Mouse (Mus musculus): ENCODE measurements around the gene Ralgapa1.

The Ralgapa1 gene

DNA sequence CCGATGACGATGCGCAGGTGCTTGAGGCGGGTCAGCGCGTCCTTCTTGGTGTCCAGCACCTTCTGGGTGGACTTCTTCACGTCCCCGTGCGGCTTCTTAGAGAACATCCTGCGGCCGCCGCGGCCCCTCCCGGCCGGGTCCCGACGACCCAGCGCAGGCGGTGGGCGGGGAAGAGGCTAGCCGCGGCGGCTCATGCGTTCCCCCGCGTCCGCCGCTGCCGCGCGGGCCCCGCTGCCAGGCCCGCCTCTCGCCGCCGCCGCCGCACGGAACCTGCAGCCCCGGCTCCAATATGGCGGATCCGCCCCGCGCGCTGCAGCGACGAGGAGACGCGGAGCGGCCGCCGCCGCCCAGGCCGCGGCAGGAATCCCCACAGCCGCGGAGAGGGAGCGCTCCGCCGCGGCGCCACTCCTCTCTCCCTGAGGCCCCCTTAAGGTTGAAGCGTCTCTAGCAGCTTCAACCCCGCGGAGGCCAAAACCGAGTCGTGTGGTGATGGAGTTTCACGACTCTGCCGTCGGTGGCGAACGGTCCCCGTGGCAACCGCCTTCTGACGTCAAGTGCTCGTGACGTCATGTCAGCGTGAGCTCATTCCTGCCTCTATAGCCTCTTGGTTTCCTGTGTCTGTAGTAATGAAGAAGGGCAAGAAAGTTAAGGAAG, at the start of gene Ralgapa1:
Ralgapa1 (minus strand) TSS at position 507 of the 654 bp plus-strand sequence.
- DNase-seq (ENCODE audit: extremely low read depth, low read depth, low spot score), result no peak

DNA sequence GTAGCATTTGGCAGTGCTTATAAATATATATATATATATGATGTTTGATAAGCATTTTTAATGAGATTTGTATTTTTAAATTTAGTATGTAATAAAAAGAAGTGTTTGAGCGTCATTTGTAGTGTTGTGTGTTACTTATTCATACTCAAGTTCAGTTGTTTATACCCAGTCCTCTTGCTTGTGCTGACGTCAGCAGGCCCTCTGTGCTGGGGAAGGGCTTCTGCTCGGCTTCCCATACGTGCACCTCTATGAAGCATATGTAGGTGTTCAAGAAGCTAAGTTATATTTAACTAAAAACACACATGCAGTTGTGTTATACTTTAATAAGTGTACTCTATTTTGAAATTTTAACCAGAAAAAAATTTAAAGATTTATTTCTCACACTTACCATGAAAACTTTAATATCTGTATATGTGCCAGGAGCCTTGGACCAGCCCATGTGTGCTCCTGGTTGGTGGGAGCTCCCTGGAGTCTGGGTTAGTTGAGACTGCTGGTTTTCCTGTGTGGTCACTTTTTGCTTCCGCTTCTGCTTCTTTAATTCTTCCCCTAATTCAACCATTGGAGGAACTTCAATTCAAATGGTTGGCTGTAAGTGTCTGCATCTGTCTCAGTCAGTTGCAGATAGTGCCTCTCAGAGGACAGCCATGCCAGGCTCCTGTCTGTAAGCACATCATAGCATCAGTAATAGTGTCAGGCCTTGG, 48.8 kb upstream of the Ralgapa1 start:
- DNase-seq (ENCODE audit: extremely low read depth, low read depth, low spot score), result no peak

DNA sequence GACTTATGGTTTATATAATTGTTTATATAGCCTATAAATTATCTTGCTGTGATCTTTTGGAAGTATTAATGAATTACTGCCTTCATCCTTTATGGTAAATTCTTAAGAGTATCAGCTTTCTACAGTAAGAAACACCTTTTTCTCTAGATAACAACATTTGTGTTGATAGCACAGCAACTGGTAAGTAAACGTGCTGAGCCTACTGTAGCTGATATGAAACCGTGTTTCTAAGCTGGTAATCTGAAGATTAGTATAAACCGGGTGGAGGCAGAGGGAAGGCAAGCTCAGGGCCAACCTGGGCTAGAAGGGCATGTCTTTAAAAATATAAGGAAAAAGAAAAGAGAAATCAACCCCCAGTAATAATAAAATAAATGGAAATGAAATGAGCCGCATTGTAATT, 46.8 kb upstream of the Ralgapa1 start:
- DNase-seq (ENCODE audit: extremely low read depth, low read depth, low spot score), result no peak

DNA sequence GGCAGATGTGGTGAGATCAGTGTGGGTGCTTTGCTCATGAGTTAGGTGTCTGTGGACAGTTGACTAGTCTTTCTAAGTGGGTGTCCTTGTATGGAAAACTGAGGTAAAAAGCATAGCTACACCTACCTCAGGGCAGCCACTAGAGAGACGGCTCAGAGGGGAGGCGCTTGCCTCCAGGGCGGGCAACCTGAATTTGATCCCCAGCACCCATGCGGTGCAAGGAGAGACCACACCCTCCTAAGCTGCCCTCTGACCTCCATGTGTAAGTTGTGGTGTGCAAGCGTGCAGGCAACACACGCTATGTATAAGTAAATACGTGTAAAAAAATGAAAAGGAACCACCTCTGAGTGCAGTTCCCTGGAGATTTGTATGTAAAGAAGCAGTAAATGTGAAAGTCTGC, 39.7 kb upstream of the Ralgapa1 start:
- DNase-seq (ENCODE audit: extremely low read depth, low read depth, low spot score), result no peak

DNA sequence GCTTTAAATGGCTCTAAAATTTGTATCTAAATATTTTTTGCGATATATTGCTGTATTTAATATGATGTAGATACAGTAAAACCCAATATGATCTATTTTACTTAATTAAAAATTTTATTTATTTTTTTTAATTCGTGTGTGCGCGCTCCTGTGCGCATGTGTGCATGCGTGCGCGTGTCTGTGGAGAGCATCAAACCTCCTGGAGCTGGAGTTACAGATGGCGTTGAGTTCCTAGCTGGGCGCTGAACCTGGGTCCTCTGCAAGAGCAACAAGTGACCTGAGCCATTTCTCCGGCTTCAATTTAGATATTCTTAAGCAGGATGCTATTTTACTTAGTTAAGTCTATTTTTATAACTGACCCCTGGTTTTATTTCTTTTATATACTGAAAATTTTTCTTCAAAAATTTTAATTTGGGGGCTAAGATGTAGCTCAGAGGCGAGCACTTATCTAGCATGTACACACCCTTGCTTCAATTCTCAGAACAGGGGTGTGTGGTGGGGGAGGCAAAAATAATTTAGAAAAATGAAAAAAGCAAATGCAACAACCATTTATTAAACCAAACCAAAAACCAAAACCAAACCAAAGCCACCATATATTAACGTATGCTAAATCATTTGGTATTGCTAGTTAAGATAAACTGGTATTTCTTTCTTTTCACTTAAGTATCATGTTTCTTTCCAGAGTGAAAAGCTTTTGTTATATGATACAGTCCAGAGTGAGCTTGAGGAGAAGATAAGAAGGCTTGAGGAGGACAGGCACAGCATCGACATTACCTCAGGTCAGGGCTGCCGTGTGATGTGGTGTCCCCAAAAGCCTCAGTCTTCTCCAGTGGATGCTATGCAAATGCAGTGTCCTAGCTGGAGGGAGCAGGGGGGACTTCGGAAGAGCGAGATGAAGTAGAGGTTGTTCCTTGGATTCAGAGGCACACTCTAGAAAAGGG, 38.7 kb upstream of the Ralgapa1 start:
- no peak for DNase-seq (ENCODE audit: extremely low read depth, low read depth, low spot score)

DNA sequence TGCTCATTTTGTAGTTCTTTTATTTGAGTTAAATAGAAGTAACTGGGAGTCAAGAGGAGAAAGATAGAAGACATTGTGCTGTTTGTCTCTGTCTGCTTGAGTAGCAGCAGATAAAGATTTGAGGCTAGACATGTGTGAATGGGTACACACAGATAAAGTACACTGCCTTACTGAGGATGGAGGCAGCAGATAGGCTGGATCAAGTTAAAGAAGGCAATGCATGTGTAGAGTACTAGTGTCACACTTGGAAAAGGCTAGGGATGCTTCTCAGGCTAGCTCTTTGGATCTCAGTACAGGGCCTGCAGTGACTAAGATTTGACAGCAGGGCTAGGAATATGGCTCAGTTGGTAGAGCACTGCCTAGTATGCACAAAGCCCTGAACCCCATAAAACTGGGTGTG, 29.7 kb upstream of the Ralgapa1 start:
- DNase-seq (ENCODE audit: extremely low read depth, low read depth, low spot score), result no peak

DNA sequence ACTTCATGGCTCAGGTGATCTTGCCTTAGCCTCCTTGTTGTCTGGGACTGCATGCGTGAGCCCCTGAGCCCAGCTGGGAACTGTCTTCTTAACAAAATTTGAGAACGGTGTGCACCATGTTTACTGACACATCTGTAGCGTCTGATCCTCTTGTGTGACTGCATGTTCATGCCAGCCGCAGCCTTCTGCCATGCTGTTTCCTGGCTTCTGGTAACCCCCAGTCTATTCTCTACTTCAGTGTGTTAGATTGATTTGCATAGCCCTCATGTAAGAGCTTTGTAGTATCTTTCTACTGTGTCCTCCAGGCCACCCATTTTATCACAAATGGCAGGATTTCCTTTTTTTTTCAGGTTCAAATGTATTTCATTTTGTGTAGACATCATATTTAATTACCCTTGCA, 26.9 kb upstream of the Ralgapa1 start:
- no peak for DNase-seq (ENCODE audit: extremely low read depth, low read depth, low spot score)

DNA sequence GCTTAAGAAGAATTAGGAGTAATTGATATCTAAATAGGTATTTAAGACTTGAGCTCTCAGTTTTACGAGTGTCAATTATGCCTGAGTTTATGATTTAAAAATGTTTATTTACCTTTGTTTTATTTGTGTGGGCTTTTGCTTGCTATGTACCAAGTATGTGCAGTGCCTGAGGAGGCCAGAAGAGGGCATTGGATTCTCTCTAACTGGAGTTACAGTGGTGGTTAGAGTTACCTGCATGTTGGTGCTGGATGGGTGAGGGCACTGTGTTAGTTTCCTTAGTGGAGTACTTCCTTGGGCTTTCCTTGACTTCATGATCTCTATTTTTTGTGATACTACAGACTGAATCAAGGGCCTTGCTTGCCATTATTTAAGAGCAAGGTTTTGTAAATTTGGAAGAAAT, 25.8 kb upstream of the Ralgapa1 start:
- no peak for DNase-seq (ENCODE audit: extremely low read depth, low read depth, low spot score)

DNA sequence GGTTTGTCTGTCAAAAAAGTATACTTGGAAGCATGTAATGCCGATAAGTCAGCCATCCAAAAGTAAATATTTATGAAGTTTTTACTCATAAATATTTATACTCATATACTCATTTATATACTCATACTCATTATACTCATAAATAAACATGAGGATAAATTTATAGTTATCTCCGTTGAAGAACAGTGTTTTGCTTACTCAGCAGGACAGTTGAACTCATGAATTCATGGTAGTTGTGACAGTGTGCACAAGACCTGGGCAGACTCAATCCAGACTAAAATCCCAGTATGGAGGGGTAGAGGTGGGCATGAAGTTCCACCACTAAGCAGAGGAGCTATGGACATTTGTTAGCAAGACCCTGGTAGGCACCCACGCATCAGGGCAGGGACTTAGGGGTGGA, 16.5 kb upstream of the Ralgapa1 start:
- DNase-seq (ENCODE audit: extremely low read depth, low read depth, low spot score), result no peak

DNA sequence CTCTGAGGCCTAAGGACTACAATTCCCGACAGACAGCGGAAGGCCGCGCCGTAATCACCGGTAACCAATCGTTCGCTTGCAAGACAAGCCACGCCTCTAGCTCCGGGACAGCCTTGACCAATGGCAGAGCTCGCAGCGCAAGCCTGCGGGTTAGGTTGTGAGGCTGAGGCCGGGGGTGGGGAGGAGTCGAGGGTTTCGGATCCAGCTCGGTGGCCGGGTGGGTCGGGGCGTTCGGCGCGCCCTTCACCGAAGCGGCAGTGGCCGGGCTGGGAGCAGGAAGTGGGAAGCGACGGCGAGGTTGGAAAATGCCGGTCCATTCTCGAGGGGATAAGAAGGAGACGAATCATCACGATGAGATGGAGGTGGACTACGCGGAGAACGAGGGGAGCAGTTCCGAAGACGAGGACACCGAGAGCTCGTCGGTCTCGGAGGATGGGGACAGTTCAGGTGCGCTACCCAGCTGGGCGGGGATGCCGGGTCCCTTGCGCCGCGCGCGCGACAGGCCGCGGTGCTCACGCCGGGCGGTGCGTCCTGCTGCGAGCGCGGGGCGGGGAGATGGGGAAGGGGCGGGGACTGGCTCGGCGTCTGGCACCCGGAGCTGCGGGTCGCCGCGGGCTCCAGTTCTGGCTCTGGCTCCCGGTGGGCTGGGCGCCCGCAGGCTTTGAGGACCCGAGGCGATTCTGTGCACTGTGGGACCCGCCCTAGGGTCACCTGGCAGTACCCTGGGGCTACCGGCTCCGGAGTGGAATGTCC, 15.4 kb upstream of the Ralgapa1 start, which contains the start of gene Brms1l:
Brms1l (plus strand) TSS at position 126 of the 753 bp plus-strand sequence.
- peak; percentile 84 for DNase-seq (ENCODE audit: extremely low read depth, low read depth, low spot score)

DNA sequence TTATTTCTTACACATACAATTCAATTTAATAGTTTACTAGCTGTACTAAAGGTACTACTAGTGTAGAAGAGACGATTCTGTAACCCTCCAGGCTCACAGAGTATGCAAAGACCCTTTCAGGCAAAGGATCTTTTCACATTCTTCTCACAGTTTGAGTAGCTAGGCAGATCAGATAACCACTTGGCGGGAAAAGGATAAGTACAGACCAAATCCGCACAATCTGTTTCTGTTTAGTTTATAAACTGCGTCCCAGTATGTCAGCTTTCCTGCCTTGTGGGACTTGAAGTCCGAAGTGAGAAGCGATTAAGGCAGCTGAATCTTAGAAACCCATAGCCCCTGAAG, 14.9 kb upstream of the Ralgapa1 start:
- no peak for DNase-seq (ENCODE audit: extremely low read depth, low read depth, low spot score)

DNA sequence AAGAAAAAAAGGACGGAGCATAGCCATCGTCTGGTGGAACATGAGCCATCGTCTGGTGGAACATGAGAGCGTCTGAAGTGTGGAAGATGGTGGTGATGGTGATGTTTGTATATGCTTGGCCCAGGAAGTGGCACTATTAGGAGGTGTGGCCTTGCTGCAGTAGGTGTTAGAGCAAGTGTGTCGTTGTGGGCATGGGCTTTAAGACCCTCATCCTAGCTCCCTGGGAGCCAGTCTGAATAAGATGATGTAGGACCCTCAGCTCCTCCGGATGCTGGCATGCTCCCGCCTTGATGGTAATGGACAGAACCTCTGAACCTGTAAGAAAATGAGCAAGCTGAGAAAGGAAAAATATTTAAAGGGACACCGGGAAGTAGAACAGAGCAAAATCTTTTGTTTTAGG, 13.9 kb upstream of the Ralgapa1 start:
- no peak for DNase-seq (ENCODE audit: extremely low read depth, low read depth, low spot score)

DNA sequence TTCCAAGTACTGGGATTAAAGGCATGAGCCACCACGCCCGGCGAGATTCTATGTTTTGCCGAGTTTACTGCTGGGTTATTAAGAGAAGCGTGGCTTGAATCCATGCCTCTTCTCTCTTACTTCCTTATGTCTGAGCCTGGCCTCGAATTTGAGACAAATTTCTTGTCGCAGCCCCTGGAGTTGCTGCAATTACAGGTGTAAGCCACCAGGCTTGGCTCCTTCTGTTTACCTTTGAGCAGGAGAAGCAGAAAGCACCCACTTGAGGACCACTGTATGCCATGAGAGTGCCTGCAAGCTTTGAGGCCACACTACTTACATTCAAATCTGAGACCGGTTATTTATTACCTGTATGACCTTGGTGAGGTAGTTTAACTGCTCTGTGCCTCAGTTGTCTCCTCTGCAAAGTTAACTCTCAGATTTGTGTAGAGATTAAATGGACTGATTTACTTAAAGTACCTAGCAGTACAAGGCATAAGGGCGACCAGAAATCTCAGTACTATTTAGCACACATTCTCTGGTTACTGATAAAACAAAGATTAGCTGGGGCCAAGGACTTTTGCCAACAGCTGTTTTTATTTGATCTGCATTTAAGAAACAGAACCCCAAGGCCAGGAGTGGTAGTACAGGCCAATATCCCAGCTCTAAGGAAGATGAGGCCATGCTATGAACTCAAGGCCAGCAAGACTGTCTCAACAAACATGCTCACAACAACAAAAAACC, 13.1 kb upstream of the Ralgapa1 start:
- no peak for DNase-seq (ENCODE audit: extremely low read depth, low read depth, low spot score)

DNA sequence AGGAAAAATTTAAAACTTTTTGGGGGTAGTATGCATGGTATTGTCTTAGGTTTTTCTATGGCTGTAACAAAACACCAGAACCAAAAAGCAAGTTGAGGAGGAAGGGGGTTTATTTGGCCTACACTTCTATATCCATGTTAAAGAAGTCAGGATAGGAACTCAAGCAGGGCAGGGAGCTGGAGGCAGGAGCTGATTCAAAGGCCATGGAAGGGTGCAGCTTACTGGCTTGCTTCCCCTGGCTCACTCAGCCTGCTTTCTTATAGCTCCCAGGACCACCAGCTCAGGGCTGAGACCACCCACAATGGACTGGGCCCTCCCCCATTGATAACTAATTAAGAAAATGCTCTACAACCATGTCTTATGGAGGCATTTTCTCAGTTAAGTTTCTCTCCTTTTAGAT, 12.0 kb upstream of the Ralgapa1 start:
- DNase-seq (ENCODE audit: extremely low read depth, low read depth, low spot score), result no peak

DNA sequence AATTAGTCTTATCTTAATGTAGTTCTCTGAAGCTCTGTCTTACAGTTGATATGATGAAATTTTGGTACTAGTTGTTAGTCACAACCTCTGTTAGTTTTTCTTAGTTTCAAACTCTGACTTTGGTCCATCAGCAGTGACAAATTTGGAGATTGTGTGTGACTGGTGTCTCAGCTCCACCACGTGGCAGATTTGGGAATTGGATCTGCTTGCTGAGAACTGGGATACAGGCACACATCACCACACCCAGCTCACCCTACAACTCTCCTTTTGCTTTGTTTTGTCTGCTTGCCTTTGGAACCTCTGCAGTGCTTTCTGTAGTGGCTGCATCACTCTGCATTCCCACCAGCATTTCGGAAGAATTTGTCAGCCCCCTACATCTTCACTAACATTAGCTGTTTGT, 10.1 kb upstream of the Ralgapa1 start:
- DNase-seq (ENCODE audit: extremely low read depth, low read depth, low spot score), result no peak

DNA sequence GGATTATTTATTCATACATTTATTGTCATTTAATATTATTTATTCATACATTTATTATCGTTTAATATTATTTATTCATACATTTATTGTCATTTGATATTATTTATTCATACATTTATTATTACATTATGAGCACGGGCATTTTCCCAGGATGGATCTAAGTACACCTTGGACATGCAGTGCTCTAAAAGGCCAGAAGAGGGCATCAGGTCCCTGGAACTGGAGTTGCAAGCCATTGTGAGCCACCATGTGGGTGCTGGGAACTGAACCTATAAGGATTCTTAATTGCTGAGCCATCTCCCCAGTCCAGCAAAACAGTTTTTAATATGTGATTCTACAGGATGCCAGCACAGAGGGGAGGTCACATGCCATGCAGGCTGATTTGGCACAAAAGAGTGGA, 4.6 kb upstream of the Ralgapa1 start:
- no peak for DNase-seq (ENCODE audit: extremely low read depth, low read depth, low spot score)

DNA sequence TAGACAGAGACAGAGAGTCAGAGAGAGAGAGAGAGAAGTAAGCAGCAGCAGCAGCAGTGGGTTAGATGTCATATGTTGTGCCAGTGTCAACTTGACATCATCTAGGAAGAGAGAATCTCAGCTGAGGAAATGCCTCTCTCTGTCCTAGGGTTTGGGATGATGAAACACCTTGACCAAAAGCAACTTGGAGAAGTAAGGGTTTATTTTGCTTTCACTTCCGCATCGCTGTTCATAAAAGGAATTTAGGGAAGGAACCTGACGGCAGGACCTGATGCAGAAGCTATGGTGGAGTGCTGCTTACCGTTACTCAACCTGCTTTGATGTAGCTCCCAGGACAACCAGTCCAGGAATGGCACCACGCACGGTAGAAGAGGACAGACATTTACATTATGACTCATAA, 3.1 kb upstream of the Ralgapa1 start:
- no peak for DNase-seq (ENCODE audit: extremely low read depth, low read depth, low spot score)

DNA sequence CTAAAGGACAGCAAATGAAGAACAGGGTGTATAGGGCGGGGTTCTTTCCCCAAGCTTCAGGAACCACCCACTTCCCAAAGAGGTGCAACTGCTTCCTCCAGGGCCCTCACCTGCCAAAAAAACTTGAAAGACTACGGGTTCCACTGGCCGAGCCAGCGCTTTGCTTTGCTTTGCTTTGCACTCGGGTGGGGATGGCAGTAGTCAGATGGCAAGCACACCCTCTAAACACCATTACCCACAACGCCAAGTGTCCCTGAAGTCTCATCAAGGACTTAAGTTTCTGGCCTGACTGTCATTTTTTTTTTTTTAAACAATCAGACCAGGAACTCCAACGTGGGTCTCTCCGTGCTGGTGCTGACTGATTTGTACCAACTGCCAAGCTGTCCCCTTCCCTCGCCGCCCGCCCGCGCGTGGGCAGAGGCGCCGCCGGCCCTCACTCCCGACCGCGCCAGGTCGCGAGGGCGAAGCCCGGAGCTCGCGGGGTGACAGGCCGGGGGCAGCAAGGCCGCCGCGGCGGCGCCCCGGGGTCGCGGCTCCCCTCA, 777 bp downstream of the Ralgapa1 start:
- no peak for DNase-seq (ENCODE audit: extremely low read depth, low read depth, low spot score)

DNA sequence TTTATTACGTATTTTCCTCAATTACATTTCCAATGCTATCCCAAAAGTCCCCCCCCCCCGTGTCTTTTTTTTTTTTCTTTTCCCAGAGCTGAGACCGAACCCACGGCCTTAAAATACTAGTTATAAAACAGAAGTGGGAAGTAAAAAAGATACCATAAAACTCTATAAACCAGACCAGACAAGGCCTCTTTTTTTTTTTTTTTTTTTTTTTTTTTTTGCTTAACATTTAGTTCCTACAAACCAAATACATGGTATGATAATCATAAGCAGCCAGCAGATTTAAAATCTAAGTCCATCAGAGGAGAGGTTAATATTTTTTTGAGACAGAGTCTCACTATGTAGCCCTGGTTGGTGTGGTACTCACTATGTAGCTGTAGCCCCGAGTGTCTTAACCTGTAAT, 4.5 kb downstream of the Ralgapa1 start:
- no peak for DNase-seq (ENCODE audit: extremely low read depth, low read depth, low spot score)

DNA sequence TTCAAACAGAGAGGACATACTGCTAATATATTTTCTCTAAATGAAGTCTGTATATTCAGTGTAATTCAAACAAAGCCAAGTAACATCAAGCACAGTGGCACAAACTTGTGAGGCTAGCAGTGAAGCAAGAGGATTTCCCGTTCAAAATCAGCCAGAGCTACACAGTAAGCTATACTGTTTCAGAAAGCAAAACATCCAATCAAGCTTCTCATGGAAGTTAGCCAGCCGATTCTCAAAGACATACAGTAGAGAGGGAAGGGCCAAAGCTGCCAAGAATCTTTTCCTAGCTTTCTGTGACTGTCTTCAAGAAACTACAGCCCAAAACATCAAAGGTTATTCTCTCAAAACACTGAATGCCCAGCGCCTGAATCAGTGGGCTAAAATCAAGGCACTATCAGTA, 15.9 kb downstream of the Ralgapa1 start:
- DNase-seq (ENCODE audit: extremely low read depth, low read depth, low spot score), result no peak
